Mouse (Mus musculus) forebrain, embryonic 16.5 days (tissue): ENCODE measurements around the gene Wdr86. TPM values are rescaled to one million over a fixed set of nuclear protein-coding genes. Genes with fewer than 3 reads are reported as not detected.

ENCODE experiments used
- ATAC-seq: fragments of 200-750 bp; cut with Nextera tagmentation; 2 replicates; pipeline ENCODE4 v1.8.0; 2017; ENCODE audit warnings: mild to moderate bottlenecking, moderate library complexity
- H3K27ac ChIP-seq: fragments of 300-500 bp; sonication (generic); 2 replicates; pipeline ENCODE4 v1.5.1; 2014; ENCODE audit warnings: low read length, control low read depth
- H3K27me3 ChIP-seq: fragments of 300-500 bp; sonication (generic); replicated peaks from 2 replicates; pipeline ENCODE4 v1.6.1; 2014; ENCODE audit warnings: low read length; ENCODE audit not compliant: control insufficient read depth, insufficient read depth
- H3K36me3 ChIP-seq: fragments of 300-500 bp; sonication (generic); 2 replicates; pipeline ENCODE4 v1.6.1; 2014; ENCODE audit not compliant: control insufficient read depth, insufficient read depth
- H3K4me1 ChIP-seq: fragments of 300-500 bp; sonication (generic); replicated peaks from 2 replicates; pipeline ENCODE4 v1.6.1; 2014; ENCODE audit warnings: low read length; ENCODE audit not compliant: control insufficient read depth, insufficient read depth
- H3K4me2 ChIP-seq: fragments of 300-500 bp; sonication (generic); 2 replicates; pipeline ENCODE4 v1.6.1; 2014; ENCODE audit warnings: mild to moderate bottlenecking, low read length, control low read depth
- H3K4me3 ChIP-seq: fragments of 300-500 bp; sonication (generic); replicated peaks from 2 replicates; pipeline ENCODE4 v1.5.1; 2014; ENCODE audit warnings: mild to moderate bottlenecking, low read length, control low read depth
- H3K9ac ChIP-seq: fragments of 300-500 bp; sonication (generic); replicated peaks from 2 replicates; pipeline ENCODE4 v1.6.1; 2014; ENCODE audit warnings: low read depth, low read length, control low read depth
- H3K9me3 ChIP-seq: fragments of 300-500 bp; sonication (generic); 2 replicates; pipeline ENCODE4 v1.6.1; 2016; ENCODE audit warnings: low read length; ENCODE audit not compliant: control insufficient read depth
- WGBS: fragments of 180-500 bp; shearing (Covaris S2); extraction: QIAGEN DNeasy Blood & Tissue Kit; methylation state at CpG from one replicate; pipeline ENCODE4 v1.1.7; 2014; 5-methylcytosine and 5-hydroxymethylcytosine counted together
- polyA plus RNA-seq: library from polyadenylated mRNA; unstranded; fragments of >200 nt; fragmentation: Nextera tagmentation; extraction: Ambion mirVana; gene quantifications from 2 replicates; pipeline ENCODE4 v1.2.1, GENCODE M21; 2015

Wdr86 gene
- polyA plus RNA-seq, 1 experiment from 2014 or later, result 4.7 TPM

DNA sequence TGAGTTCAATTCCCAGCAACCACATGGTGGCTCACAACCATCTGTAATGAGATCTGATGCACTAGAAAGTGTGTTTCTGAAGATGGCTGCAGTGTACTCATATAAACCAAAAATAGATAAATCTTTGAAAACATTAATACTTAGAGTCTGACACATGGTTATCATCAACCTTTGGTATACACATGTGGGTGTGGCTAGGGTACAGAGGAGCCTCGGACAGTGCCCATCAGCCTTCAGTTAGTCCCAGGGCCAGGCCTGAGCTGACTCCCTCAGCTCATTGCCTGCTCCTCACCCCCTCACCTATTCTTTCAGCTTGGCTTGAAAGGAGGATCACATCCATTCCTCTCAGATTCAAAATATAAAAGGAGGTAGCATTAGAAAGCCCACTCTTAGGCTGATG is 8.0 kb upstream of the Wdr86 start:
- no peak for ATAC-seq
- Histone ChIP-seq H3K4me3 (no peak overlapping the region), H3K36me3 (no peaks in the 10 kb centered on the region), H3K27me3 (no peaks in the 10 kb centered on the region), H3K4me1 (no peaks in the 10 kb centered on the region), H3K9me3 (no peaks in the 10 kb centered on the region), H3K27ac (no peak overlapping the region), H3K4me2 (no peak overlapping the region), H3K9ac (no peak overlapping the region)
- WGBS, result 92% methylated on average over 1 of the region's 1 CpGs

DNA sequence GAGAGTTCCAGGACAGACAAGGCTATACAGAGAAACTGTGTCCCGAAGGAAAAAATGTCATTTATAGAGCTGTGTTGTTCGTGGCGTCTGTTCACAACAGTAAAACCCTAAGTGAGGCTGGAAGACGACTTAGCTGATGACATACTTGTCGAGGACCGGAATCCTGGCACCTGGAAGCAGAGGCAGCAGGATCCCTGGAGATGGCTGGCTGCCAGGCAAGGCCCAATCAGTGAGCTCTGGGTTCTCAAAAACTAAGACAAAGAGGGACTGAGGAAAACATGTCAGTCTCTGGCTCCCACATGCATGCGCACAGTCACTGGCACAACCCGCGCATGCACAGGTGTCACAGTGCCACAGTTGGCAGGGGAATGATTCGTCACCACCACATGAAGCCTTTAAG is 7.1 kb upstream of the Wdr86 start:
- 60% methylated on average over 10 of the region's 10 CpGs for WGBS
- Histone ChIP-seq H3K9me3 (no peaks in the 10 kb centered on the region), H3K9ac (no peak overlapping the region), H3K4me2 (no peak overlapping the region), H3K4me3 (no peak overlapping the region), H3K36me3 (no peaks in the 10 kb centered on the region), H3K27ac (no peak overlapping the region), H3K4me1 (peaks cover 2% of the 10 kb centered on the region; the same call in 1 of the 2 replicates), H3K27me3 (no peaks in the 10 kb centered on the region)
- no peak for ATAC-seq

DNA sequence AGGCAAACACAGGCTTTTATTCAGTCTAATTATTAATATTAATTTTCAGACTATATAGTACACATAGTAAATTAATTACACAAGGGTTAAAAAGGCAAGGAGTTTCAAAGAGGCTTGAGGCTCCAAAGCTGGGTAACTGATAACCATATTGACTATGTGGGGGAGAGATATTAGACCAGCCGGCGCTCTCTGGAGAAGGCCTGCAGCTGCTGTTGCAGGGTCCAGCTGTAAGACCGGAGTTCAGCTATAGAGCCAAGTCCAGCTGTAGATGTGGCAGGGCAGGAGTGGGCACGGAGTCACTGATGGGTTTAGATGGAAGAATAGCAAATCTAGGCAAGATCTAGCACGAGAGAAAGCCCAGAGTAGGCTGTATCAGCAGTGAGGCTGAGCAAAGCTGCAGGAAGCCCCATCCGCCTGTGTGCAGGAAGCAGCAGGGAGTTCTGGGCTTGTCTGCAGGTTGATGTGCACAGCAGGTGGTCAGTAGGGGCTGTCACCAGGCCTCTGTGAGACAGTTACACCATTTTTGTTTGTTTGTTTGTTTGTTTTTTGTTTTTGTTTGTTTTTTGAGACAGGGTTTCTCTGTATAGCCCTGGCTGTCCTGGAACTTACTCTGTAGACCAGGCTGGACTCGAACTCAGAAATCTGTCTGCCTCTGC is 3.4 kb upstream of the Wdr86 start:
- H3K4me3 ChIP-seq, result no peak overlapping the region
- no peaks in the 10 kb centered on the region for H3K9me3 ChIP-seq
- H3K4me2 ChIP-seq, result no peak overlapping the region
- H3K9ac ChIP-seq, result no peak overlapping the region
- no peak overlapping the region for H3K27ac ChIP-seq
- H3K4me1 ChIP-seq, result peaks cover 15% of the 10 kb centered on the region
- no peak for ATAC-seq
- H3K36me3 ChIP-seq, result no peaks in the 10 kb centered on the region
- peaks cover 29% of the 10 kb centered on the region for H3K27me3 ChIP-seq
- WGBS, result 63% methylated on average over 7 of the region's 7 CpGs

DNA sequence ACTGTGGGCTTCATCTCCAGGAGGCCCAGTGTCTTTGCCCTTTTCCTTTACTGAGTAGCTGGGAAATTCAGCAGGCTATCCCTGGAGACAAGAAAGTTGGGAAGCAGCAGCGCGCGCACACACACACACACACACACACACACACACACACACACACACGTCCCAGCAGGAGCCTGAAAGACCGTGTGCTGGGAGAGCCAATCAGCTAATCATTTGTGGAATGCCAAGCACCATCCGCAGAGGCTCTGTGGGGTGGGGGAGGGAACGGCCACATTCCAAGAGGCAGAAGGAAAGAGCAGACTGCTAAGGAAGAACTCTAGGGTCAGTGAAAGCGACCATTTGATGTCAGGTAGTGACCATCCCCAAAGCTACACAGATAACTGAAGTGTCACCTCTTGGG is 2.6 kb upstream of the Wdr86 start:
- Histone ChIP-seq H3K27ac (no peak overlapping the region), H3K4me1 (peaks cover 15% of the 10 kb centered on the region), H3K4me2 (no peak overlapping the region), H3K4me3 (no peak overlapping the region), H3K27me3 (peaks cover 29% of the 10 kb centered on the region), H3K9me3 (no peaks in the 10 kb centered on the region), H3K36me3 (no peaks in the 10 kb centered on the region), H3K9ac (no peak overlapping the region)
- ATAC-seq, result 0 out of 2 replicates have a peak, but pooled peaks have one; percentile 31
- WGBS, result 7% methylated on average over 8 of the region's 8 CpGs

DNA sequence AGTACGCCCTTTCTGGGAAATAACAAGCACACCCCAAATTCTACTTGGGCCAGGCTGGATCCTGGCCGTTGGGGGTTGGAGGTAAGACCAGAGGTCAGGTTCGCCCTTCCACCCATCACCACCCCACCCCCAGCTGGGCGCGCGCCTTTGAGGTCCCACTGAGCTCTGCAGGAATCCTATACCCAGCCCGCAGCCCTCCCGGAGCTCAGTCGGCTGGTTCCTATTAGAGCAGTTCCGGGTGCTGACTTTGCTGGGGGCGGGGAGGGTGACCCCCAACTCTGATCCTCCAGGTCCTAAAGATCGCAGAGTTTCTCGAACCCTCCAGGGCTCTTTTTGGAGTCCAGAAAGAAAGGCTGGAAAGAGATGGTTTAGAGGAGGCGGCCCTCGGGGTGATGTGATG is 459 bp upstream of the Wdr86 start:
- no peaks in the 10 kb centered on the region for H3K36me3 ChIP-seq
- H3K27ac ChIP-seq, result no peak overlapping the region
- peak overlapping the region; percentile 58 for H3K4me2 ChIP-seq
- H3K9me3 ChIP-seq, result no peaks in the 10 kb centered on the region
- WGBS, result 4% methylated on average over 15 of the region's 15 CpGs
- ATAC-seq, result no peak
- H3K27me3 ChIP-seq, result peaks cover 29% of the 10 kb centered on the region
- peak overlapping the region; percentile 5; the same call in 1 of the 2 replicates for H3K9ac ChIP-seq
- H3K4me3 ChIP-seq, result peak overlapping the region; percentile 42
- H3K4me1 ChIP-seq, result peaks cover 15% of the 10 kb centered on the region

DNA sequence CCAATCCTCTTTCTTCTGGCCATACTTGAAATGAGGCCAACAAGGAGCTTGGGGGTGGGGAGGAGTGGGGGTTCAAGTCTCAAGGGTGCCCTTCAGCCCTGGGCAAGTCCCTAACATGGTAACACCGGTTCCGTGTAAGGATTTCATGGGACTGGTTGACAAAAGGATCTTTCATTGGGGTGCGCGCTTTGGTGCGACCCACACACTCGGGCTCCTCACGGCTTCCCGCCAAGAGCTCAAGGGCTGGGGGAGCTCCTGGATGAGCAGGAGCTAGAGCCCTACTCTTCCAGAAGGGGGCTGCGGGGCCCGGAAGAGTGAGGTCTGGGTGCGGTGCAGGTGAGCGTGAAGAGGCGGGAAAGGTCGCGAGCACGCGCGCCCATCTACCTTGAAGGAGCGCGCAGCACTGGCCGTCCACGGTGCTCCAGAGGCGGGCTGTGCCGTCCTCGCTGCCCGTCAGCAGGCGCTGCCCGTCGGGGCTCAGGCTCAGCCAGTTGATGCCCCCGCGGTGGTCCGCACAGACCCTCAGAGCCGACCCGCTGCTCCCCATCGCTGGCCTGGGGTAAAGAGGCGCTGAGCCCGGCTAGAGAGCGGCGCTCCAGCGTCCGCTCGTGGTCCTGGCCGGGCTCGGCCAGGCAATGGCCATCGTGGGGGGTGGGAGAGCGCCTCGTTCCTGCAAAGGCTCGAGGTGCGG is 585 bp downstream of the Wdr86 start:
- Histone ChIP-seq H3K27me3 (peaks cover 29% of the 10 kb centered on the region), H3K27ac (no peak overlapping the region), H3K4me3 (peak overlapping the region; percentile 42), H3K36me3 (no peaks in the 10 kb centered on the region), H3K9ac (peak overlapping the region; percentile 52), H3K4me1 (peaks cover 15% of the 10 kb centered on the region), H3K9me3 (no peaks in the 10 kb centered on the region), H3K4me2 (peak overlapping the region; percentile 58)
- no peak; the same call in 1 of the 2 replicates for ATAC-seq
- 2% methylated on average over 46 of the region's 49 CpGs for WGBS

DNA sequence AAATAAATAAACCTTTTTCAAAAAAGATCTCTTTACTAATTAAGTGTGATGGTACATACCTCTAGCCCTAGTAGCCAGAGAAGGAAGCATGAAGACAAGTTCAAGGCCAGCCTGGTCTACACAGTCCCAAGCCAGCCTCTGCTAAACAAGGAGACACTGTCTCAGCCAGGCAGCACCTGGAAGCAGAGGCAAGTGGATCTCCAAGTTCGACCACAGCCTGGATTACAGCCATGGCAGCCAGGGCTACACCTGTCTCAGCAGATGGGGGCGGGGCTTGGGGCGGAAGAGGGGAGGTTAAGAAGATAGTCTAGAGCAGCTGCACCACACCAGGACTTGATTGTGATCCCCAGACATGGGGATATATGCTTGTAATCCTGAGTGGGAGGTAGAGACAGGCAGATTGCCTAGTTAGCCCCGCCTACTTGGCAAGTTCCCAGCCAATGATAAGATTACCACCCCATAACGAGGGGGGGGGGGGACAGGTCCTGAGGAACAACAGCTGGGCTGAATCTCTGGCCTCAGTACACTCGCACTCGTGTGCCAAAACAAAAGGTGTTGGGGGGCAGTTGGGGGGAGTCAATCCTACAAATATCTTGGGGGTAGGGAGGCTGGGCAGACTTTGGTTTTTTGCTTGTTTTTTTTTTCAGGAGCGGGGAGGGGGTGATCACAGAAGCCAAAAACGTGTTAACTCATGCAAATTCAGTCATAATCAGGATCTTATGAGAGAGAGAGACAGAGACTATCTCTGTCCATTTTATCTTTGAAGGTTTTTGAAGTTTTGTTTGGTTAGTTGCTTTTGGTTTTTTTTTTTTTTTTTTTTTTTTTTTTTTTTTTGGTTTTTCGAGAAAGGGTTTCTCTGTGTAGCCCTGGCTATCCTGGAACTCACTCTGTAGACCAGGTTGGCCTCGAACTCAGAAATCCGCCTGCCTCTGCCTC is 3.4 kb downstream of the Wdr86 start:
- peaks cover 27% of the 10 kb centered on the region for H3K27me3 ChIP-seq
- ATAC-seq, result no peak
- H3K4me1 ChIP-seq, result peaks cover 13% of the 10 kb centered on the region
- WGBS, result 69% methylated on average over 12 of the region's 12 CpGs
- H3K9ac ChIP-seq, result no peak overlapping the region
- no peaks in the 10 kb centered on the region for H3K36me3 ChIP-seq
- no peak overlapping the region for H3K4me2 ChIP-seq
- H3K27ac ChIP-seq, result no peak overlapping the region
- no peaks in the 10 kb centered on the region for H3K9me3 ChIP-seq
- H3K4me3 ChIP-seq, result no peak overlapping the region

DNA sequence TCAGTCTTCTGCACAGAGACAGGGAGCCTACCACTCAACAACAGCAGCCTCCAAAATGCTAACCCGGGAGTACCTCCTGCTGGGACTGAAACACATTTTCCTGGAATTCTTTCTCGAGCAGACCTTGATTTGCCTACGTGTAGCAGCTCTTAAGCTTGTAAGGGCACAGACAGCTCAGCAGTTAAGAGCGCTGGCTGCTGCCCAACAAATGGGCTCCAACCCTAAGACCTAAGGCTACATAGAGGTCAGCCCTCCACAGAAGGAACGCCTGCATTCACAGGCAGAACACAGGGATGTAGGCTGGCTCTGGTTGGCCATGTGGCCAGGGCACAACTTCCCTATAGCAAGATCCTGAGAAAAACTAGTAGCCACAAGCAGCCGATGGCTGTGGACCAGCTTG is 4.6 kb downstream of the Wdr86 start:
- no peak for ATAC-seq
- peaks cover 16% of the 10 kb centered on the region for H3K27me3 ChIP-seq
- peaks cover 13% of the 10 kb centered on the region for H3K4me1 ChIP-seq
- H3K9ac ChIP-seq, result no peak overlapping the region
- 72% methylated on average over 6 of the region's 6 CpGs for whole genome bisulfite sequencing
- H3K27ac ChIP-seq, result no peak overlapping the region
- H3K36me3 ChIP-seq, result no peaks in the 10 kb centered on the region
- H3K4me2 ChIP-seq, result no peak overlapping the region
- no peak overlapping the region for H3K4me3 ChIP-seq
- no peaks in the 10 kb centered on the region for H3K9me3 ChIP-seq

DNA sequence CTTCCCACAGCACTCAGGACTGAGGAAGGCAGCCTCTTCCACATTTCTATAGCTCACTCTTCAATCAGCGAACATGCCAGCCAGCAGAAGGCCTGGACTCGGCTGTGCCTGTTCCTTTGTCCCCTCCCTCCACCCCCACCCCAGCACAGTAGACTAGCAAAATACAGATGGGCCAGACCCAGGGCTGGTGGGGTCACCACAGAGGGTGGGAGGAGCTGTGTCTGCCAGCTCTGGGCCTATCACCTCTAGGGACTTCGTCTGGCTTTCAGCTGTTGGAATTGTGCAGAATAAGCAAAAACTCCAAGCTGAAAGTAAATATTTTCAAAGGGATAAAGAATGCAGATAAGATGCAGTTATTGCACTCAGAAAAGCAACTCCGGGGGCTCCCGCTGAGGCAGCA is 5.7 kb downstream of the Wdr86 start:
- H3K27me3 ChIP-seq, result peaks cover 8% of the 10 kb centered on the region
- H3K36me3 ChIP-seq, result no peaks in the 10 kb centered on the region
- peaks cover 2% of the 10 kb centered on the region for H3K4me1 ChIP-seq
- H3K4me3 ChIP-seq, result no peak overlapping the region
- no peak; the same call in 1 of the 2 replicates for ATAC-seq
- no peak overlapping the region for H3K9ac ChIP-seq
- WGBS, result 56% methylated on average over 5 of the region's 5 CpGs
- no peaks in the 10 kb centered on the region for H3K9me3 ChIP-seq
- no peak overlapping the region for H3K4me2 ChIP-seq
- H3K27ac ChIP-seq, result 0 out of 2 replicates have a peak overlapping the region, but pooled peaks have one; percentile 17
